Mouse (Mus musculus) G1E (cell line): Measurements from ENCODE around the gene Dnmt3b. TPM values are rescaled to one million over a fixed set of nuclear protein-coding genes. Genes with fewer than 3 reads are reported as not detected.
A peak's percentile ranks its signal among the peaks of the same experiment; 100 is the strongest.

Source experiments
- ATAC-seq: 2 replicates; pipeline ENCODE4 v1.8.0; 2016; ENCODE audit warnings: mild to moderate bottlenecking; ENCODE audit not compliant: insufficient number of reproducible peaks, poor library complexity, low FRiP score, severe bottlenecking; ENCODE audit errors: extremely low read depth
- DNase-seq: peaks from one replicate; pipeline ENCODE4 v3.0.0; 2012; ENCODE audit warnings: low spot score
- H3K27me3 ChIP-seq: 2 replicates; pipeline ENCODE4 v1.6.1; 2012; ENCODE audit warnings: mild to moderate bottlenecking, low read length, inconsistent platforms; ENCODE audit not compliant: insufficient read depth
- H3K36me3 ChIP-seq: replicated peaks from 2 replicates; pipeline ENCODE3; 2012; ENCODE audit warnings: mild to moderate bottlenecking, inconsistent platforms
- H3K4me1 ChIP-seq: 2 replicates; pipeline ENCODE4 v1.6.1; 2012; ENCODE audit warnings: low read depth, low read length, inconsistent platforms, mixed read lengths; ENCODE audit not compliant: insufficient read depth
- H3K4me3 ChIP-seq: 2 replicates; pipeline ENCODE4 v1.5.1; 2012; ENCODE audit warnings: low read depth, mild to moderate bottlenecking, inconsistent platforms, low read length, moderate library complexity, mixed read lengths
- H3K9me3 ChIP-seq: replicated peaks from 2 replicates; pipeline ENCODE4 v1.6.1; 2012; ENCODE audit warnings: inconsistent platforms
- CTCF ChIP-seq: IDR thresholded peaks from 2 replicates; pipeline ENCODE4 v1.5.1; 2012; ENCODE audit warnings: low read depth, low read length, inconsistent platforms, mixed read lengths
- GATA1 ChIP-seq: IDR thresholded peaks from 2 replicates; pipeline ENCODE4 v1.6.1; 2012; ENCODE audit warnings: borderline replicate concordance, low read length, inconsistent platforms, mixed read lengths
- GATA2 ChIP-seq: IDR thresholded peaks from 2 replicates; pipeline ENCODE4 v1.6.1; 2012; ENCODE audit warnings: low read depth, low read length, inconsistent platforms, borderline replicate concordance
- POLR2AphosphoS5 ChIP-seq: IDR thresholded peaks from 2 replicates; pipeline ENCODE4 v1.6.1; 2012; ENCODE audit warnings: low read depth, low read length, inconsistent platforms; ENCODE audit not compliant: insufficient replicate concordance
- TAL1 ChIP-seq: conservative IDR thresholded peaks from 2 replicates; pipeline ENCODE4 v1.6.1; 2012; ENCODE audit warnings: low read depth, low read length, inconsistent platforms, mixed read lengths
- polyA plus RNA-seq: library from polyadenylated mRNA; stranded (reverse); fragments of >175 nt; gene quantifications from 2 replicates; pipeline ENCODE4 v1.2.3, GENCODE M21; 2012
- total RNA-seq, 2 experiments: library from RNA; stranded (forward) in 1 of 2; stranded (reverse) in 1 of 2; fragments of 200-1000 nt in 1 of 2; fragments of >200 nt in 1 of 2; fragmentation: Nextera tagmentation in 1 of 2; gene quantifications; 2 replicates each; pipeline ENCODE4 v1.2.3; 2014 to 2017

Gene Dnmt3b
- total and polyA plus RNA-seq, 3 experiments: 11.2 to 32.5 (median 17.5) TPM

DNA sequence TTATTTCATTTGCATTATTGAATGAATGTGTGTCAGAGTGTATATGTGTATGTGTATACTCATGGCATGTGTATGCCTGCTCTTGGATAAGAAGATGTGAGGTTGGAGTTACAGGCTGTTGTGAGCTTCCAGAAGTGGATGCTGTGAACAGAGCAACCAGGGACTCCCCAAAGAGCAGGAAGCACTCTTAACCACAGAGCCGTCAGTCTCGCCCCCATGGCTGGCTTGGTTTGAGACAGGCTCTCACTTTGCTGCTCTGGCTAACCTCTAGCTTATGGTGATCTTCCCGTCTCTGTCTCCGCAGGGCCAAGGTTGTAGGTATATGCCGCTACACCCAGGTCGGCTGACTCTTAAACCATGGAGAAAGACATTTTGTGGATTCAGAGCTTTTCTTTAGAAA is 30.8 kb upstream of the Dnmt3b start:
- no peaks in the 10 kb centered on the region for H3K9me3 ChIP-seq
- no peak overlapping the region for H3K4me3 ChIP-seq
- H3K27me3 ChIP-seq: no peaks in the 10 kb centered on the region
- peaks cover 13% of the 10 kb centered on the region for H3K4me1 ChIP-seq
- no peak for DNase-seq
- TF ChIP-seq POLR2AphosphoS5: no peak
- no peak for TF ChIP-seq TAL1
- no peak for TF ChIP-seq CTCF
- no peak for TF ChIP-seq GATA2
- no peak for TF ChIP-seq GATA1
- H3K36me3 ChIP-seq: peaks cover 81% of the 10 kb centered on the region
- no peak for ATAC-seq

DNA sequence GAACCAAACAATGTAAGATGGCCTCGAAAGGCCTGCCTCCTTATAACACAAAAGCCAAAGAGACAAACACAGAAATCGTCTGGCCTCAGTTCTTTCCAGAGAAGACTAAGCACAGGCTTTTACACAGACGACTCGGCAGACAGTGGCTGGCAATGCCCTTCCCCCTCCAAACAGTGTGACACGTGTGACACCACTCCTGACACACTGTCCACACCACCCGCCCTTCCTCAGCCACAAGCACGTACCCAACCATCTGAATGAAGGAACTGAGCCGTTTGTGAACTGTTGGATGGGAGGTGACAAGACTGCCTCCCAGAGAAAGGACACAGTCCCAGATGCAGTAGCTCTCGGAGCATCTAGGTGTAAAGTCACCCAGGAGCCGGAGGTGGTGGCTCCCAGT is 30.4 kb upstream of the Dnmt3b start:
- DNase-seq (no peak), ATAC-seq (no peak)
- H3K27me3 ChIP-seq: no peaks in the 10 kb centered on the region
- peaks cover 85% of the 10 kb centered on the region for H3K36me3 ChIP-seq
- no peaks in the 10 kb centered on the region for H3K9me3 ChIP-seq
- TF ChIP-seq TAL1: no peak
- no peak for TF ChIP-seq GATA2
- TF ChIP-seq CTCF: no peak
- no peak for TF ChIP-seq GATA1
- TF ChIP-seq POLR2AphosphoS5: no peak
- peaks cover 11% of the 10 kb centered on the region for H3K4me1 ChIP-seq
- H3K4me3 ChIP-seq: no peak overlapping the region

DNA sequence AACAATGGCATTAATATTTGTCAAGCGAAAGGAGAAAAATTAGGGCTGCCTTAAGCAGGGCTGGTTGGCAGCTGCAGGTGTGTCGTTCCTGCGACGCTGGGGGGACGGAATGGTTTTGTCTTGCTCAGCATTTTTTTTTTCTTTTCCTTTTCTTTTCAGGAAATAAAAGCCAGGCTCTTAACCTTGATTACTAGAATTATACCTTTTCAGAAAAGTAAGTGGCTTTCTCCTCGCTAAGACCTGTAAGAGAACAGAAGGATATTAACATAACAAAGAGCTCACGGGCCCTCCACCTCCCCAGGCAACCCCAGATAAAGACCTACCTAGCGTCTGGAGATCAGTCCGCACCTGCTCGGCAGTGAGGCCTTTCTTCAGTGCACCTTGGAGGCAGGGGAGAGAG is 26.8 kb upstream of the Dnmt3b start:
- TF ChIP-seq CTCF: no peak
- no peak for TF ChIP-seq TAL1
- no peak for DNase-seq
- no peaks in the 10 kb centered on the region for H3K27me3 ChIP-seq

DNA sequence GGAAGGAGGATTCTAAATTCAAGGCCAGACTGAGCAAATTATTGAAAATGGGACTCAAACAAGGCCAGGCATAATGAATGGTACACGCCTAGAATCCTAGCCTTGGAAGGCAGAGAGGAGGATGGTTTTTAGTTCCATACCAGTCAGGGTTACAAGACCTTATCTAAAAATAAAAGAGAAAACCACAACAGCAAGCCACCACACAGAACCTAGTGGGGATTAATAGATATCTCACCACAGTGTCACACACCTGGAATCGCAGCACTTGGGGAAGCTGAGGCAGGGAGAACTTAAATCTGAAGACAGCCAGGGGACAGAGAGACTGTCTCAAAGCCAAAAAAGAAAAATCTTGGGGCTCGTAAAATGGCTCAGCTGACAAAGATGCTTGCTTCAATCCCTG is 18.3 kb upstream of the Dnmt3b start:
- TF ChIP-seq CTCF (no peak), TAL1 (peak; percentile 53; the same call in 1 of the 2 replicates), POLR2AphosphoS5 (no peak), GATA1 (no peak)
- DNase-seq: no peak
- peaks cover 32% of the 10 kb centered on the region for H3K4me1 ChIP-seq
- peaks cover 43% of the 10 kb centered on the region for H3K36me3 ChIP-seq
- H3K27me3 ChIP-seq: no peaks in the 10 kb centered on the region
- no peak for ATAC-seq
- no peaks in the 10 kb centered on the region for H3K9me3 ChIP-seq
- no peak overlapping the region; the same call in 1 of the 2 replicates for H3K4me3 ChIP-seq

More for the DNA sequence above, 26.8 kb upstream of the Dnmt3b start:
- no peak overlapping the region for H3K4me3 ChIP-seq
- ATAC-seq: no peak
- H3K9me3 ChIP-seq: no peaks in the 10 kb centered on the region
- H3K4me1 ChIP-seq: peaks cover 10% of the 10 kb centered on the region
- H3K36me3 ChIP-seq: peaks cover 95% of the 10 kb centered on the region

DNA sequence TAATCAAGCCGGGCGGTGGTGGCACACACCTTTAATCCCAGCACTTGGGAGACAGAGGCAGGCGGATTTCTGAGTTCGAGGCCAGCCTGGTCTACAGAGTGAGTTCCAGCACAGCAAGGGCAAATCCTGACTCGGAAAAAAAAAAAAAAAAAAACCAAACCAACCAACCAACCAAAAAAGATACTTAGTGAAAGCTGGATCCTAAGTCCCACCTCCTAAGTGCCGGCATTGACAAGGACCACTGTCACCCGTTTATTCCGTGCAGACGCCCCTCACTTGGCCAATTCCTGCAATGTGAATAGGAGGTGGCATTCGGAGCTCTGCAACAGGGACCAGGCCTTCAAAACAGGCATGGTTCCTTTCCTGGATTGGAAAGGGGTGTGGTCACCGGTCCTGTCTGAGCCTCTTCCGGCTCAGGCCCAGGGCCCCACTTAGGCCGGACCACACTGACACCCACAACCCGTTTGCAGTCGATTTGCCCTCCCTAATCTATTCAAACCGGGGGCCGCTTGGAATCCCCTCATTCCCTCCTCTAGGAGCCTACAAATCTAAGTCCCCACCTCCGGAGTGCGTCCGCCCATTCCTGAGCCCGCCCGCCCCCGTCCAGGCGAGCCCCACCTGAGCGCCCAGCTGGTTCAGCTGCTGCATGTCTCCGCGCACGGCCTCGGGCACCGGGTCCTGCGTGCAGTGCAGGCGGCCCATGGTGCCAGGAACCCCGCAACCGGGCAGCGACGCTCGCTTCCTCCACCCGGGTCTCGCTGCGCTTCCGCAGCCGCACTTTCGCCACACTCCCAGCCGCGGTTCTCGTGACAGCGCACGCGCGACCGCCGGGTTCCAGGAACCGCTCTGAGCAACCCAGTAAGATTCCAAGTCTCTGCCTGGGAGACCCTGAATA is 17.0 kb upstream of the Dnmt3b start, which contains the start of gene Commd7:
Commd7 (minus strand) TSS at position 806 of the 895 bp plus-strand sequence.
- peaks cover 32% of the 10 kb centered on the region for H3K36me3 ChIP-seq
- no peaks in the 10 kb centered on the region for H3K9me3 ChIP-seq
- peak; percentile 82 for DNase-seq
- H3K27me3 ChIP-seq: no peaks in the 10 kb centered on the region
- H3K4me1 ChIP-seq: peaks cover 30% of the 10 kb centered on the region
- ATAC-seq: peak; percentile 63
- H3K4me3 ChIP-seq: peak within 1 kb of the TSS; percentile 84
- no peak for TF ChIP-seq GATA1
- TF ChIP-seq TAL1: no peak
- no peak for TF ChIP-seq POLR2AphosphoS5
- TF ChIP-seq GATA2: no peak
- no peak for TF ChIP-seq CTCF

DNA sequence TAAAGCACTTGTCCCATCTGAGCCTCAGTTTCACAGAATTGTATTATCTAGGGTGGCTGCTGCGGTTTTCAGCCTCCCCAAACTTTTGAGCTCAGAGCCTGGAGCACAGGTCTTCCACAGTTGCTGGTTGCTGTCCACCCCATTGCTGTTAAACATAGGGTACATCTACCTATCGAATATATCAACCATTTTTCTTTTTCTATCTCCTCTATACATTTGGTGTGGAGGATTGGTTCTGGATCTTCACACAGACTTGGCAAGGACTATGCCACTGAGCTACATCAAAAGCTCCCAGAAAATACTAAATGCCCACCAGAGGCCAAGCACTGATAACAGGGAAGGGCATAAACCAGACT is 16.4 kb upstream of the Dnmt3b start:
- ATAC-seq (no peak), DNase-seq (no peak)
- no peak for TF ChIP-seq GATA1
- no peak for TF ChIP-seq CTCF
- no peak for TF ChIP-seq TAL1
- no peak for TF ChIP-seq POLR2AphosphoS5
- no peak for TF ChIP-seq GATA2
- Histone ChIP-seq H3K36me3 (peaks cover 25% of the 10 kb centered on the region), H3K9me3 (no peaks in the 10 kb centered on the region), H3K4me1 (peaks cover 30% of the 10 kb centered on the region), H3K27me3 (0 out of 2 replicates have a peak, but pooled peaks cover 2% of the 10 kb centered on the region), H3K4me3 (peak overlapping the region; percentile 84)

DNA sequence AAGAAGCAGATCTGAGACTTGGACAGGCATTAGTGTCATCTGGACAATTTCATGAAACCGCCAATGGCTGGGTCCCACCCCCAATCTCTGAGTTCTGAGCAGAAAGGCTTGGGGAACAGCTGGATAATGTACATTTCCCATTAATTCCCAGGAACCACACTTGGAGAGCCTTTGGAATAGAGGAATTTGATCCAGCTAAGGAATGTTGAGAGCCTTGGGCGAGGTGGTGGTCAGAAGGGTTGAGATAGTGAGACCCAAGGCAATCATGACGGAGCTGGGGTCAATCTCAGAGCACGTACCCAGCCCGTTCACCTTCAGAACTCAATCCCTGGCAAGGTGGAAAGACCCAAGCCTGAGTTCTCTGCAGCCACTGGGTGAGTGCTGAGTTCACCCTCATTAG is 16.0 kb upstream of the Dnmt3b start:
- DNase-seq (no peak), ATAC-seq (no peak)
- TF ChIP-seq GATA2 (no peak), CTCF (no peak), POLR2AphosphoS5 (no peak), TAL1 (no peak), GATA1 (no peak)
- H3K4me3 ChIP-seq: no peak overlapping the region; the same call in 1 of the 2 replicates
- H3K36me3 ChIP-seq: peaks cover 21% of the 10 kb centered on the region
- H3K27me3 ChIP-seq: 0 out of 2 replicates have a peak, but pooled peaks cover 4% of the 10 kb centered on the region
- H3K9me3 ChIP-seq: no peaks in the 10 kb centered on the region
- H3K4me1 ChIP-seq: peaks cover 30% of the 10 kb centered on the region
